Mouse (Mus musculus) hindbrain, embryonic 16.5 days (tissue): ENCODE measurements around the gene Tmem59. TPM values are rescaled to one million over a fixed set of nuclear protein-coding genes. Genes with fewer than 3 reads are reported as not detected.

Experiments used
- ATAC-seq: fragments of 200-750 bp; cut with Nextera tagmentation; 2 replicates; pipeline ENCODE4 v1.8.0; 2017; ENCODE audit warnings: moderate TSS enrichment, moderate library complexity
- H3K27ac ChIP-seq: fragments of 300-500 bp; sonication (generic); 2 replicates; pipeline ENCODE4 v1.5.1; 2014; ENCODE audit warnings: low read depth, mild to moderate bottlenecking, control low read depth, low read length, moderate library complexity
- H3K27me3 ChIP-seq: fragments of 300-500 bp; sonication (generic); replicated peaks from 2 replicates; pipeline ENCODE4 v1.6.1; 2014; ENCODE audit warnings: low read length; ENCODE audit not compliant: control insufficient read depth, insufficient read depth
- H3K36me3 ChIP-seq: fragments of 300-500 bp; sonication (generic); 2 replicates; pipeline ENCODE4 v1.6.1; 2014; ENCODE audit warnings: mild to moderate bottlenecking, low read length, moderate library complexity, mixed read lengths; ENCODE audit not compliant: control insufficient read depth, insufficient read depth
- H3K4me1 ChIP-seq: fragments of 300-500 bp; sonication (generic); 2 replicates; pipeline ENCODE4 v1.6.1; 2014; ENCODE audit warnings: low read depth, low read length; ENCODE audit not compliant: control insufficient read depth, insufficient read depth
- H3K4me2 ChIP-seq: fragments of 300-500 bp; sonication (generic); 2 replicates; pipeline ENCODE4 v1.6.1; 2014; ENCODE audit warnings: mild to moderate bottlenecking, low read length, control low read depth, moderate library complexity
- H3K4me3 ChIP-seq: fragments of 300-500 bp; sonication (generic); 2 replicates; pipeline ENCODE4 v1.5.1; 2014; ENCODE audit warnings: mild to moderate bottlenecking, low read length, control low read depth, moderate library complexity
- H3K9ac ChIP-seq: fragments of 300-500 bp; sonication (generic); 2 replicates; pipeline ENCODE4 v1.6.1; 2014; ENCODE audit warnings: low read depth, mild to moderate bottlenecking, control low read depth, low read length, moderate library complexity
- H3K9me3 ChIP-seq: fragments of 300-500 bp; sonication (generic); 2 replicates; pipeline ENCODE4 v1.6.1; 2014; ENCODE audit warnings: mild to moderate bottlenecking, low read length, moderate library complexity; ENCODE audit not compliant: control insufficient read depth
- WGBS: fragments of 180-500 bp; shearing (Covaris S2); extraction: QIAGEN DNeasy Blood & Tissue Kit; methylation state at CpG from one replicate; pipeline ENCODE4 v1.1.7; 2014; 5-methylcytosine and 5-hydroxymethylcytosine counted together
- polyA plus RNA-seq: library from polyadenylated mRNA; unstranded; fragments of >200 nt; fragmentation: Nextera tagmentation; extraction: Ambion mirVana; gene quantifications from 2 replicates; pipeline ENCODE4 v1.2.1, GENCODE M21; 2015

Tmem59 gene
- polyA plus RNA-seq, 1 experiment from 2014 or later: 383 TPM

DNA sequence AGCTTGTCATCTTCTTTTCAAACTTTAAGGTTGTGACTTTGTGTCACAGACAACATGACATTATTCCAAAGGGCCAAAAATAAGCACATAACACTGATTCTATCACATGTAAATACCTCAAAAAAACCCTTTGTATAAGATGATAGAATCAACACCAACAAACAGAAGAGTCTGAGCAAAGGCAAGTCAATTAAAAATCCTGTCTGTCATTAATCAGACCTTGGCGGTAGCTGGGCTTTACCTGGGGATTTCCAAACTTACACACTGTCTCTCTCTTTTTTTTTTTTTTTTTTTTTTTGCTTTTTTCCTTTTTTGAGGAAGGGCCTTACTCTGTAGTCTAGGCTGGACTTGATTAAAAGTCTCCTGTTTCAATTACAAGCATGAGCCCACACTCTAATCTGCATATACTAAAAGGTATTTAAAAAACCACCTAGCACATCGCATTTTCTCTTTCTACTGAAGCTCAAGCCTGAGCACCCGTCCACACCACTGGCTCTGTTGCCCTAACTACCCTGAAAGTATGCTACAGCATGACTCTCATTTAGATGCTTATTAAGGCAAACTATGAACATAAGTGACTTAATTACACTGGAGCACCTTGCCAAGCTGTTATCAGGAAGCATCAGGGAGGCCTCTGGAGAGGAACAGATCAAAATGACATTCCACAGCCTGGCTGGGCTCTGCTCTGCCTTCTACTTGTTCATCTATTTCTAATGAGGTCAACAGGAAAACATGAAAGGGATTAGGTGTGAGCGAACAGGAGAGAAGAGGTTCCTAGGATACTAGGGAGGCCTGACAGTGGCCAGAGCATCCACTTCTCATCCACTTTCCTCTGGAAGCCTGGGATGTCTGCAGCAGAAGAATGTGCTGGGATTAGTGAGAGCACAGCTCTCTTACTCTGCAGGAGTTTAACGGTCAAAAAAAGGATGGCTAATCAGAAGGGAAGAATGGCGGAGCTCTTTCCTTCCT lies 65.5 kb downstream of the Tmem59 start:
- Histone ChIP-seq H3K27me3 (no peaks in the 10 kb centered on the region), H3K4me2 (no peak overlapping the region), H3K9ac (no peak overlapping the region), H3K36me3 (peaks cover 26% of the 10 kb centered on the region), H3K4me3 (no peak overlapping the region), H3K4me1 (peaks cover 4% of the 10 kb centered on the region; the same call in 1 of the 2 replicates), H3K27ac (peak overlapping the region; percentile 18; the same call in 1 of the 2 replicates), H3K9me3 (no peaks in the 10 kb centered on the region)
- 58% methylated on average over 6 of the region's 6 CpGs for WGBS
- peak; percentile 42; the same call in 1 of the 2 replicates for ATAC-seq

- Histone ChIP-seq H3K9me3 (no peaks in the 10 kb centered on the region), H3K4me1 (peaks cover 15% of the 10 kb centered on the region), H3K27me3 (no peaks in the 10 kb centered on the region), H3K27ac (no peak overlapping the region), H3K4me2 (no peak overlapping the region), H3K4me3 (no peak overlapping the region), H3K9ac (no peak overlapping the region), H3K36me3 (peaks cover 14% of the 10 kb centered on the region)
- WGBS: 72% methylated on average over 2 of the region's 2 CpGs
- no peak for ATAC-seq
Observed at GRCm38 (mm10) chr4:107245368-107245767, 67.2 kb downstream of the Tmem59 start.

GRCm38 (mm10) chr4:107246040-107246439 lies 67.8 kb downstream of the Tmem59 start:
- no peak overlapping the region for H3K4me3 ChIP-seq
- no peaks in the 10 kb centered on the region for H3K27me3 ChIP-seq
- H3K36me3 ChIP-seq: peaks cover 7% of the 10 kb centered on the region
- H3K4me2 ChIP-seq: no peak overlapping the region
- H3K9me3 ChIP-seq: no peaks in the 10 kb centered on the region
- H3K9ac ChIP-seq: no peak overlapping the region
- no peak for ATAC-seq
- peaks cover 17% of the 10 kb centered on the region for H3K4me1 ChIP-seq
- 81% methylated on average over 1 of the region's 1 CpGs for WGBS
- H3K27ac ChIP-seq: no peak overlapping the region

- Histone ChIP-seq H3K4me2 (no peak overlapping the region), H3K4me1 (peaks cover 22% of the 10 kb centered on the region), H3K9ac (no peak overlapping the region), H3K27ac (no peak overlapping the region), H3K36me3 (0 out of 2 replicates have a peak, but pooled peaks cover 2% of the 10 kb centered on the region), H3K9me3 (no peaks in the 10 kb centered on the region), H3K4me3 (no peak overlapping the region), H3K27me3 (no peaks in the 10 kb centered on the region)
- WGBS: 83% methylated on average over 9 of the region's 9 CpGs
- no peak for ATAC-seq
Observed at GRCm38 (mm10) chr4:107247110-107247509, 68.9 kb downstream of the Tmem59 start.

DNA sequence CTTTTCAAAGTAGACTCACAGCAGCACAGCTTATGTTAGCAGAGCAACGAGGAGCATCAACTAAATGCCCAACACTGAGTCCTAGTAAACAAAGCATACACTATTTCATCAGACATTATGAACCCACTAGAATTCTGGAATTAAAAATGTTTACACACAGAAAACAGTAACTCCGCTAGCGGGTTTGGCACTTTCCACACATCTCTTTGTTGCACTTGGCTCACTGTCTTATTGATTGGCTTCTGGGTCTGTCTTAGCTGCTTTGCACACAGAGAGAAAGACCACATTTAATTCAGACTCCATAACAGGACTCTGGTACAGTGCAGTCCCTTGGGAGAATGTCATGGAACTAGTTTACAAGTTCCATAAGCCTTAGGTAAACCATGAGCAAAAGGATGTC lies 69.9 kb downstream of the Tmem59 start:
- no peak for ATAC-seq

GRCm38 (mm10) chr4:107249471-107249870 lies 71.3 kb downstream of the Tmem59 start:
- no peaks in the 10 kb centered on the region for H3K27me3 ChIP-seq
- no peak overlapping the region for H3K4me2 ChIP-seq
- H3K4me3 ChIP-seq: no peak overlapping the region
- WGBS: 41% methylated on average over 2 of the region's 2 CpGs
- peak overlapping the region; percentile 17; the same call in 1 of the 2 replicates for H3K27ac ChIP-seq
- H3K9me3 ChIP-seq: no peaks in the 10 kb centered on the region
- H3K4me1 ChIP-seq: peaks cover 19% of the 10 kb centered on the region
- no peak overlapping the region for H3K9ac ChIP-seq
- ATAC-seq: no peak
- no peaks in the 10 kb centered on the region for H3K36me3 ChIP-seq

More for the DNA sequence above, 69.9 kb downstream of the Tmem59 start:
- no peaks in the 10 kb centered on the region for H3K27me3 ChIP-seq
- 74% methylated on average over 3 of the region's 3 CpGs for WGBS
- no peak overlapping the region for H3K4me3 ChIP-seq
- H3K4me1 ChIP-seq: peaks cover 22% of the 10 kb centered on the region
- H3K9me3 ChIP-seq: no peaks in the 10 kb centered on the region
- H3K36me3 ChIP-seq: no peaks in the 10 kb centered on the region
- no peak overlapping the region for H3K27ac ChIP-seq
- no peak overlapping the region for H3K9ac ChIP-seq
- no peak overlapping the region for H3K4me2 ChIP-seq

- Histone ChIP-seq H3K9me3 (no peaks in the 10 kb centered on the region), H3K4me1 (peaks cover 19% of the 10 kb centered on the region), H3K27me3 (no peaks in the 10 kb centered on the region), H3K36me3 (no peaks in the 10 kb centered on the region), H3K4me3 (no peak overlapping the region), H3K4me2 (no peak overlapping the region), H3K27ac (no peak overlapping the region), H3K9ac (no peak overlapping the region)
- 18% methylated on average over 4 of the region's 4 CpGs for WGBS
- no peak for ATAC-seq
Observed at GRCm38 (mm10) chr4:107250494-107250893, 72.3 kb downstream of the Tmem59 start.

Other genes with a start within 250 kb of the Tmem59 start
- gene Mrpl37, start 111.5 kb upstream of the Tmem59 start, polyA plus RNA-seq: 83.2 and 86.8 TPM in 2 replicates
- gene Cyb5rl, start 111.4 kb upstream of the Tmem59 start, polyA plus RNA-seq: 4.4 and 4.7 TPM in 2 replicates
- 0.08 TPM in 1 of 2 replicates, not detected in the other for gene Cdcp2, start 81.5 kb upstream of the Tmem59 start, polyA plus RNA-seq
- 16.5 and 26.4 TPM in 2 replicates for gene Tceanc2, start 717 bp downstream of the Tmem59 start, polyA plus RNA-seq
- not detected in 2 replicates for gene Ldlrad1, start 30.8 kb downstream of the Tmem59 start, polyA plus RNA-seq
- 52.1 and 54.7 TPM in 2 replicates for gene Lrrc42, start 75.1 kb downstream of the Tmem59 start, polyA plus RNA-seq
- 31.1 and 36.8 TPM in 2 replicates for gene Hspb11, start 75.2 kb downstream of the Tmem59 start, polyA plus RNA-seq
- not detected in 2 replicates for gene Dio1, start 128.8 kb downstream of the Tmem59 start, polyA plus RNA-seq
- 66.0 and 66.1 TPM in 2 replicates for gene Yipf1, start 136.0 kb downstream of the Tmem59 start, polyA plus RNA-seq
- gene Ndc1, start 189.4 kb downstream of the Tmem59 start, polyA plus RNA-seq: 18.2 and 21.1 TPM in 2 replicates